Mouse (Mus musculus) E14TG2a.4 (cell line): ENCODE results near the gene Atp5g2.

Experiments used
- CTCF ChIP-seq: conservative IDR thresholded peaks from 2 replicates; pipeline ENCODE4 v1.5.1; 2014; ENCODE audit warnings: low read length
- NANOG ChIP-seq: IDR thresholded peaks from 2 replicates; pipeline ENCODE4 v1.6.1; 2014; ENCODE audit warnings: borderline replicate concordance, low read length, mixed read lengths
- POU5F1 ChIP-seq: IDR thresholded peaks from 2 replicates; pipeline ENCODE4 v1.6.1; 2014; ENCODE audit warnings: low read length, borderline replicate concordance

DNA sequence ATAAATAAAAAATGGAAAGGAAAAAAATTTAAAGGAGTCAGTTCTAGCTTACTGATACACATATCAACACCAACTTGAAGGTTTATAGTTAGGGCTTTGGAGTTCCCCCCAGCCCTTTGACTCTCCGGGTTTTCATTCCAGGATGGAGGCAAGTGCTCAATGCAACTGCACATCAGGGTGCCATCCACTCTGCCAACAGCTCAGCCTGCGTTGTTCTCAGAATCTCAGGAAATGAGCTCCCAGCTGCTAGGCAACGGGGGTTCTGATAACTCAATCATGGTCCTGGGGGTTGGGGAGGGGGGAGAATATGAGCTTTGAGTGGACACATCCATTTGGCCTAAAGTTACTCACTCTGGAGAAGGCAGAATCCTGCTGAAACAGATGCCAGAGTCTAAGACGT is 13.6 kb upstream of the Atp5g2 start:
- no peak for TF ChIP-seq POU5F1
- TF ChIP-seq CTCF, result no peak
- TF ChIP-seq NANOG, result no peak
